Mouse (Mus musculus): Measurements from ENCODE around the gene Slc27a1. TPM values are rescaled to one million over a fixed set of nuclear protein-coding genes. Genes with fewer than 3 reads are reported as not detected.
A peak's percentile ranks its signal among the peaks of the same experiment; 100 is the strongest.
"Not testable (repeated sequence)": the region's sequence is repeated elsewhere in the genome, so short reads cannot be mapped to it uniquely, and the experiment has no call there.

Gene Slc27a1
- 100 to 1,000 TPM in 25 of 26 experiments, 10 to 100 TPM in 1; 92.0 to 343 (median 227) TPM for total RNA-seq (2018; cell fraction: chromatin; rRNA removed)
- total RNA-seq (2018; cell fraction: cytosol; rRNA removed) = 10 to 100 TPM; 55.5 to 94.2 (median 79.8) TPM
- total RNA-seq (2018; cell fraction: nucleus; rRNA removed) = 100 to 1,000 TPM; 122 to 340 (median 210) TPM
- polyA plus RNA-seq (2018) = 59.7 to 109 TPM (median 64.8 TPM) in 3 replicates

DNA sequence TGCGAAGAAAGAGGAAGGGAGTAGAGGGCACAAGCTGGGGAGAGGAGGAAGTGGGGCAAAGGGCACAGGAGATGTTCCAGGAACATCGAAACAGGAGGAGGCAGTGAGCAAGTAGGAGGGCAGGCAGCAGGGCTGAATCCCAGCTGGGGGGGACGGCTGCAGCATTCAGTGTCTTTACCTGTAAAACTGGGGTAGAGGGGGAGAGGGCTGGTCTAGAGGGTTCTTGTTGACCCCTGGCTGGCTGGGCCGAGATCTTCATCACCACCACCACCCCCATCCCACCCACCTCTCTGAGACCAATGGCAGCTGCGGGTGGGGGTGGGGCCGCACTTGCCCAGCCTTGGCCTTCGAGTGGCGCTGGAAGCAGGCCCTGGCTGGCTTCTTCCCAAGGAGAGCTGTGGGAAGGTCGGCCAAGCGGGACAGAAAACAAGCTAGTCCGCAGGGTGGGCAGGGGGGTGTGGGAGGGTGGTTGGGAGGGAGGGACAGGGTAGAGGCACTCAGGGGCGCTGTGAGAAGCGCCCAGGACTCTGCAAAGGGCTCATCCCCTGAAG is at the start of gene Slc27a1:
Gene Slc27a1, plus strand, starts transcription at position 496 of the 551 bp plus-strand sequence.
- WGBS (ENCODE audit: missing documents) = 30% methylated on average over 9 of the region's 13 CpGs
- Histone ChIP-seq H3K4me3 (ENCODE audit: inconsistent target) (peak within 1 kb of the TSS; percentile 58), H3K27ac (peak within 1 kb of the TSS; percentile 25), H3K36me3 (ENCODE audit: inconsistent target) (no peaks in the 10 kb centered on the region), H3K79me2 (ENCODE audit: inconsistent target) (peaks cover 27% of the 10 kb centered on the region; the same call in 1 of the 2 replicates)

DNA sequence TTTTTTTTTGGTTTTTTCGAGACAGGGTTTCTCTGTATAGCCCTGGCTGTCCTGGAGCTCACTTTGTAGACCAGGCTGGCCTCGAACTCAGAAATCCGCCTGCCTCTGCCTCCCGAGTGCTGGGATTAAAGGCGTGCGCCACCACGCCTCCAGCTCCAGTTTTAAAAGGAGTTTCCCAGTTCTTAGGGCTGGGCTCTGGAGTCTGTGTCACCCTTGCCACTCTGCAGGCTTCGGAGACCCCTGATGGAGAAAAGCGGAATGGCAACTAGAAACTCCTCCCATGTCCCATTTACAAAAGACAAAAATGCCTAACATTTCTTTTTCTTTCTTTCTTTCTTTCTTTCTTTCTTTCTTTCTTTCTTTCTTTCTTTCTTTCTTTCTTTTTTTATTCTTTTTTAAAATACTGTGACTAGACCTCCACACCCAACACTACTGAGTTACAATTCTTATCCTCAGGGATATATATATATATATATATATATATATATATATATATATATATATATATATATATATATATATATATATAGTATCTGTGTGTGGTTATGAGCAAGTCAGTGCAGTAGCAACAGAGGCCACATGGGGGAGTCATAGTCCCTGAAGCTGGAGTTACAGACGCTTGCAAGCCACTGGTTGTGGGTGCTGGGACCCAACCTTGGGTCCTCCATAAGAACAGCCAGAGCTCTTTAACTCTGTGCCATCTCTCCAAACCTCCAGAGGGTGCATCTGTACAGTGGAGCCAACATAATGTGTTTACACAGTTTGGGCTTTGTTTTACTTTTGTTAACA is 49.5 kb upstream of the Slc27a1 start:
- WGBS (ENCODE audit: missing documents) = 33% methylated on average over 3 of the region's 10 CpGs
- not testable (repeated sequence) for H3K79me2 ChIP-seq (ENCODE audit: inconsistent target); H3K27ac ChIP-seq; H3K36me3 ChIP-seq (ENCODE audit: inconsistent target); H3K4me3 ChIP-seq (ENCODE audit: inconsistent target)

DNA sequence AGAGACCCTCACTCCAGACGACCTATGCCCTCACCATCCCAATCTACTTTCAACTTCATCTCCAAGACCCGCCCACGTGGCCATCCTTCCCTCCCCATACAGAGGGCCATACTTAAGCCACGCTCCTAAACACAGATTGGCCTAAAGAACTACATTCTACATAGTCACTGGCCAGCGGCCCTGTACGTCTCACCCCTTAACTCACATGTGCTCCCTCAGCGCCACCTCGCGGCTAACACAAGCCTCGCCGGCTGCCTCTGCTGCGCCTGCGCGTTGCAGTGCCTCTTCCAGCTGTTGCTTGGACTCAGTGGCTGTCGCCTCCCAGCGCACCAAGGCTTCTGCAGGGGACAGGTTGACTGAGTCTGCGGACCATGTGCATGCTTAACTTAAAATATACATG is 47.0 kb upstream of the Slc27a1 start:
- no peaks in the 10 kb centered on the region for H3K36me3 ChIP-seq (ENCODE audit: inconsistent target)
- H3K4me3 ChIP-seq (ENCODE audit: inconsistent target) = no peak overlapping the region
- 10% methylated on average over 17 of the region's 17 CpGs for WGBS (ENCODE audit: missing documents)
- H3K27ac ChIP-seq = no peak overlapping the region
- no peaks in the 10 kb centered on the region for H3K79me2 ChIP-seq (ENCODE audit: inconsistent target)

DNA sequence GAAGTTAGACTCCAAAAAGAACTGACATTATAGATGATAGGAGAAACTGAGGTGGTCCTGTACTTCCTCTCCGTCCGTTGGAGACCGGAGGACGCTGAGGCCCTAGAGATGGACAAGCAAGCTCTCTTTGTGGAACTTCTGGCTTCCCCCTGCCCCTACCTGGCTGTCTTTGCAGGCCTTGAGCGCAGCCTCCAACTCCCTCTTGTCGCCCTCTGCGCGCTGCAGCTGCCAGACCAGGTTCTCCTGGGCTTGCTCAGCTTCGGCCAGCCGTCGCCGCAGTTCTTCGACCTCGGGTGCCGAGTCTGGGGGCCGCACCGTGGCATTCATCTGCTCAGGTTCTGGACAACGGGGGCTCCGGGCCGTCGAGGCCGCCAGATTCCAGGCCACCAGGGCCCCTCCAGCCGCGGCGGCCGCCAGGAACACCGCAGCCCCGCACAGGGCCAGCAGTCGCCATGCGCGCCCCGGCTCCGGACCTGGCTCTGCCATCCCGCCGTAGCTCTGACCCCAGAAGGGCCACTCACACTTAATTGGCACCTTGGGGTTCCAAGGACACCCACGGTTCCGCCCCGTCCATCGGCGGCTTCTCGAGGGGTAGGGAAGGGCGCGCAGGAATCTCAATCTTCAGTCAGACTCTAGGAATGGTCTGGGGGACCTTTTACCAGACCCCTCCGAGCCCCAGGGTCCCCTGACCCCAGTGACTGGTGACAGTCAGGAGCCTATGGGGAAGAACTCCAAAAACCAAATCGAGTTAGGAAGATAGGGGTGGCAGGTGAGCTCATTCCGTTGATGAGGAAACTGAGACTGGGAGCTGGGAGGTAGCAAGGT is 43.2 kb upstream of the Slc27a1 start, which contains the start of gene Ccdc194:
Gene Ccdc194, minus strand, starts transcription at position 486 of the 825 bp plus-strand sequence.
- WGBS (ENCODE audit: missing documents) = 84% methylated on average over 21 of the region's 46 CpGs
- no peaks in the 10 kb centered on the region for H3K79me2 ChIP-seq (ENCODE audit: inconsistent target)
- H3K36me3 ChIP-seq (ENCODE audit: inconsistent target) = no peaks in the 10 kb centered on the region
- H3K4me3 ChIP-seq (ENCODE audit: inconsistent target) = no peak within 1 kb of the TSS
- H3K27ac ChIP-seq = peak within 1 kb of the TSS; percentile 19

DNA sequence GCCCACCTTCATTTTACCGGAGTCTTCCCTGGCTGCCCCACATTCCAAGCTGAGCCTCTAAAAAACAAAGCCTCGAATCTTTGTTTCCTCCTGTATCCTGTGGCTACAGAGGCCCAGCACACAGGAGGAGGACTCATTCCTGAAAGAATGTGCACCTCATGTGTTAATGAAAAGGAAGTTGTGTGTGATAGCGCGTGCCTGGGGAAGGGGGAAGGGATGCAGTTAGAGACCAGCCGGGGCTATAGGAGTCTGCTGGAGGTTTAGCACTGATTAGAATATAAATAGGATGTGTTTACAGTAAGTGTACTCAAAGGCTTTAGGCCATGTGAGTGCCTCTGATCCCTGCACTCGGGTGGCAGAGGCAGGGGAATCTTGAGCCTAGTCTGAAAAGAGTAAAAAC is 42.4 kb upstream of the Slc27a1 start:
- peak overlapping the region; percentile 19 for H3K27ac ChIP-seq
- no peaks in the 10 kb centered on the region for H3K79me2 ChIP-seq (ENCODE audit: inconsistent target)
- no peaks in the 10 kb centered on the region for H3K36me3 ChIP-seq (ENCODE audit: inconsistent target)
- no peak overlapping the region for H3K4me3 ChIP-seq (ENCODE audit: inconsistent target)
- WGBS (ENCODE audit: missing documents) = 49% methylated on average over 6 of the region's 6 CpGs

DNA sequence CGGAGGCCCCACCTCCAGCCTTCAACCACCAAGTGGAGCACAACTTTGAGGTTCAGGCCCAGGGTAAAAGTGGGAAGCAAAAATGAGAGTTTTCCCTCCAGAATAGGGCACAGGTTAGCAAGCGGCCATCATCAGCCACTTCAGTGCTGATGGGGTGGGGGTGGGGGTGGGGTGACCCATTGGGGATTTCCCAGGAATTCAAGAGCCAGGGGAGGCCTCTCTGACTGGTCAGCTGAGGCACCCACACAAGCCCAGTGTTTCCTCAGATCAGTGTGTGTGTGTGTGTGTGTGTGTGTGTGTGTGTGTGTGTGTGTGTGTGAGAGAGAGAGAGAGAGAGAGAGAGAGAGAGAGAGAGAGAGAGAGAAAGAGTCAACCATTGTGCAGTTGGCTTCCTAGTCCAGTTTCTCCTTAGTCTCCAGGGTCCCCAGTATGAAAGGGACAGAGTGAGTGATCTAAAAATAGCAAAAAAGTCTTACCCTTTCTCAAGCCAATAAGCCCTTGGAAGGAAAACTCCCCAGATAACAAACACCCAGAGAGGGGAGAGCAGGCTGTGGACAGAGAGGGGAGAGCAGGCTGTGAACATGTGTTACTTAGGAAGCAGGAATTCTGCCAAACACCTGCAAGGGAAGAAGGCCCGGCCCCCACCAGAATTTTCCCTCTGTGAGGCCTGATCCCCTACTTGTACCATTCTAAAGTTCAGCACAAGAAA is 41.4 kb upstream of the Slc27a1 start:
- peak overlapping the region; percentile 94 for H3K27ac ChIP-seq
- H3K79me2 ChIP-seq (ENCODE audit: inconsistent target) = no peaks in the 10 kb centered on the region
- H3K36me3 ChIP-seq (ENCODE audit: inconsistent target) = no peaks in the 10 kb centered on the region
- WGBS (ENCODE audit: missing documents) = 69% methylated on average over 3 of the region's 3 CpGs
- H3K4me3 ChIP-seq (ENCODE audit: inconsistent target) = no peak overlapping the region

DNA sequence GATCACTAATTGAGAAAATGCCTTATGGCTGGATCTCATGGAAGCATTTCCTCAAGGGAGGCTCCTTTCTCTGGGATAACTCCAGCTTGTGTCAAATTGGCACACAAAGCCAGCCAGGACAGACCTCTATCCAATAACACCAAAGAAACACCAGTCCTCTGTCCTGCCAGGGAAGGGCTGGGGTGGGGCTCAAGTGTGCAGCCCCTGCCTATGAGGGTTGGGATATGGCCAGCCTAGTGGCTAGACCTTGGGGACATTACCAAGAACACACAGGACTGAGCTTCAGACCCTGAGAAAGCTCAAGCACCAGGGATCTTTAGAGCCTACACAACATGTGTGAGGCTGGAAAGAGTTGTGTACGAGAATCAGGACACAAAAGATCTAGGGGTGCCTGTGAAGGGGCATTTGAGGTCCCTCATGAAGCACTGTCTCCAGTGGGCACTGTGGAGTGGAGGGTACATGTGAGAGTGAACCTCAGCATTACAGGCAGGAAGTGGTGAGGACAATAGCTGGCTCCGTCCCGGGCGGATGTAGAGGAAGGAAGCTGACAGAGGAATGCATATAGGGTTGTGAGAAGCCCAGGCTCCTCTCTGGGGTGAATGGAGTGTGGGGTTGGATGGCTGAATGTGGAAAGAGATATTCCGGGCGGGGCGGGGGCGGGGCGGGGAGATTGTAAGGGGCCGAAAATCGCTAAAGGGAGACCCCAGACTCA is 40.2 kb upstream of the Slc27a1 start:
- Histone ChIP-seq H3K27ac (peak overlapping the region; percentile 94), H3K36me3 (ENCODE audit: inconsistent target) (no peaks in the 10 kb centered on the region), H3K4me3 (ENCODE audit: inconsistent target) (no peak overlapping the region), H3K79me2 (ENCODE audit: inconsistent target) (no peaks in the 10 kb centered on the region)
- under 1% methylated on average over 11 of the region's 11 CpGs for WGBS (ENCODE audit: missing documents)

DNA sequence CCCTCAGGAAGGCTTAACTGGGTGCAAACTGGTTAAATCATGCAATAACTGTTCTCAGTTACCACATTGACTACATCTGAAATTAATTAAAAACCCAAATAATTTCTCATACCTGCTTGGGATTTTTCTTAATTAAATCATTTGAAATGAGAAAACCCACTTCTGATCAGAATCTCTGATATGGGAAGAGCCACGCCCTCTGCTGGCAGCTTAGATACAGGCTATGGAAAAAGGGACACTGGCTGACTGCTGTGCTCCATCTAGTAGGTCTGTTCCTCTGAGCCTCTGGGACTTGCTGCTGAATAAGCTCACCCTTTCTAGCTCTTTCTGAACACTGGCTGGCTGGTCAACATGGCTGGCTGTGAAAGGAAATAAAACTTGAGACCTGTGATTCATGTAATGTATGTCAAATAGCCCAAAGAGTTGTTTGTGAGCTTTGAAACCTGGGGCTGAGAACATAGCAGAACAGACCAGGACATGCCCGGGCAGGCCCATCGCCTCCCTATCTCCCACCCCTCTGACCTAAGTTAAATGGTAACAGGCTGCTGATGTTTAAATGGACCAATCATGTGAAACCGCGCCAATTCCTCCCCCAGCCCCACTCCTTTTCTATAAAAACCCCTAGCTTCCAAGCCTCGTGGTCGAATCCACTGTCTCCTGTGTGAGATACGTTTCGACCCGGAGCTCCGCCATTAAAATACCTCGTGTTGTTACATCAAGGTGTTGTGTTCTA is 37.8 kb upstream of the Slc27a1 start:
- peaks cover 11% of the 10 kb centered on the region; the same call in 1 of the 2 replicates for H3K36me3 ChIP-seq (ENCODE audit: inconsistent target)
- peaks cover 16% of the 10 kb centered on the region for H3K79me2 ChIP-seq (ENCODE audit: inconsistent target)
- H3K4me3 ChIP-seq (ENCODE audit: inconsistent target) = not testable (repeated sequence)
- WGBS (ENCODE audit: missing documents) = 65% methylated on average over 3 of the region's 12 CpGs
- 0 out of 2 replicates have a peak overlapping the region, but pooled peaks have one; percentile 12 for H3K27ac ChIP-seq

DNA sequence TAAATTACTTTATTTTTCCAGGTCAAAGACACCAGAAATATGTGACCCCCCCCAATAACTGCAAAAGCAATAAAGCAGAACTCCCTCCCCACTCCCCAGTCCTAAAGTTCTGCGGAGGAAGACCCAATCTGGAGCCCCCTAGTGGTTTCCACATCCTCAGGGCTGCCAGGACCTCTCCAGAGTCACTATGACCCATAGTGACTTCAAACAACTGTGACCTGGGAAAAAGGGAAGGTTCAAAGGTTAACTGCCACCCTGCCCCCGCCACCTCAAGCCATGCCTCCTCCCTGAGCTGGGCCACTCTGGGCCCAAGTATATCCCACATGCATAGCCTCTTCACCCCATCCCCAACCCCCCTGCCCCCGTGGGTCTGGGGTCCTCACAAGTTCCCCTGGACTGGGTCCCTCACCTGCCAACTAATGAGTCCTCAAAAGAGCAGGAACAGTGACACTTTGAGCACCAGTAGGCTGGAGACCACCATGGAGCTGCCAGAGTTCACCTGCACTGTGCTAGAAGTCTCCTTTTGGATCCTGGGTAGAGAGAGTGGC is 34.3 kb upstream of the Slc27a1 start:
- no peak overlapping the region for H3K27ac ChIP-seq

DNA sequence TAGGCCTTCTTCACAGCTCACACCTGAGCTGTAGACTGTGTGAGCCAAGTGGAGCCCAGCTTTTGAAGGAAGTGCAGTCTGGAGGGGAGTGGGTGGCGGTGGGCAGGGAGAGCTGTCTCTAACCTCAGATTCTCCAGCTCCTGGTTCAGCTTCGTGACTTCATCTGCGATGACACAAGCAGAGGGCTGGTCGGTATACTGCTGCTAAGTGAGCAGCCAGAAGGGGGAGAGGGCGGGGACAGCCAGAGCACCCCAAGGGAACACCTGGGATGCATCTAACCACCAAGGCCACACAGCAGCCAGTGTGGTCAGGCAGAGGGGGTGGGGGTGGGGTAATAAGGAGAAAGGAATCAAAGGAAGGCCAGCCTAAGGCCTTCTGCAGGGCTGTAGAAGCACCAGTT is 33.0 kb upstream of the Slc27a1 start:
- 29% methylated on average over 5 of the region's 5 CpGs for WGBS (ENCODE audit: missing documents)
- Histone ChIP-seq H3K27ac (peak overlapping the region; percentile 96), H3K4me3 (ENCODE audit: inconsistent target) (peak overlapping the region; percentile 91), H3K79me2 (ENCODE audit: inconsistent target) (peaks cover 51% of the 10 kb centered on the region), H3K36me3 (ENCODE audit: inconsistent target) (peaks cover 11% of the 10 kb centered on the region; the same call in 1 of the 2 replicates)

More for the DNA sequence above, 34.3 kb upstream of the Slc27a1 start:
- peaks cover 48% of the 10 kb centered on the region for H3K79me2 ChIP-seq (ENCODE audit: inconsistent target)
- peaks cover 11% of the 10 kb centered on the region; the same call in 1 of the 2 replicates for H3K36me3 ChIP-seq (ENCODE audit: inconsistent target)
- H3K4me3 ChIP-seq (ENCODE audit: inconsistent target) = no peak overlapping the region
- 70% methylated on average over 3 of the region's 3 CpGs for WGBS (ENCODE audit: missing documents)

DNA sequence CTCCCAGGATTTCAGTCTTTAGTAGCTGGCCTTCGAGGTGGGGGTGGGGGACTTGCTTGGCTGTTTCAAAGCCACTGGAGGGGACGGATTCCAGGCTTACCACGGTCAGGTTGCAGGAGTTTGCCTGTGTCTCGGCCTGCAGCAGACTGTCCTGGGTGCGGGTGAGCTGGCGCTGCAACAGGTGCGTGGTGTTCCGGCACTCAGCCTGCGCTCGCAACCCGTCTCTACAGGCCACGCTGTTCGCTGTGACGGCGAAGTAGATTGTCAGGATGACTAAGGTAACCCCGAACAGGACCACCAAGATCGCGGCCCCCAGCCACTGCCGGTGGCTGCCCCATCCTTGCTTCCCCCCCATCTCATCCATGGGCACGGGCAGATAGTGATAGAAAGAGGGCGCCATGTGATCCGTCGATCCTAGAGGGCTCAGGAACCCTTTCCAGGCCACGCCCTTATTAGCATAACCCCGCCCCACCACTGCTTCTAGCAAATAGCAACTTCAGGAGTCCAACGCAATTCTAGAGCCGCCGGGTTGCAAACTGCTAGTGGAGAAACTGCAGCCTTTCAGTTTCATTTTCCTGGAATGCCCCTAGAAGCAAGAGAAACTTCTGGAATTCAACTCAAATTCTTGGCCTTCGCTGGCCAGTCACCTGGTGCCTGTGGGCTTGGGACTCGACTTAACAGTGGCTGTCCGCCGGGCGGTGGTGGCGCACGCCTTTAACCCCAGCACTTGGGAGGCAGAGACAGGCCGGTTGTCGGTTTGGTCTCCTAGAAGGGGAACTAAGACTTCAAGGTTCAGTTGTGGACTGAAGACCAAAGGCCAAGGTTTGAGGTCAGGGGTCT is 31.4 kb upstream of the Slc27a1 start, which contains the start of gene Bst2:
Gene Bst2, minus strand, starts transcription at position 429 of the 840 bp plus-strand sequence.
- under 1% methylated on average over 37 of the region's 37 CpGs for WGBS (ENCODE audit: missing documents)
- Histone ChIP-seq H3K4me3 (ENCODE audit: inconsistent target) (peak within 1 kb of the TSS; percentile 91), H3K27ac (peak within 1 kb of the TSS; percentile 96), H3K79me2 (ENCODE audit: inconsistent target) (peaks cover 51% of the 10 kb centered on the region), H3K36me3 (ENCODE audit: inconsistent target) (peaks cover 11% of the 10 kb centered on the region; the same call in 1 of the 2 replicates)

All from macrophage (primary cell).